Comparison of ENCODE assay signal across 14 mouse cellular contexts in genomic region chr1:85600794-85601193, GRCm38 (mm10). TPM values are rescaled to one million over a fixed set of nuclear protein-coding genes. Genes with fewer than 3 reads are reported as not detected.
DNase-seq lines count a peak whose midpoint lies in the region; ATAC-seq and TF ChIP-seq lines count a peak whose summit lies in the region.
"Not testable (repeated sequence)": the region's sequence is repeated elsewhere in the genome, so short reads cannot be mapped to it uniquely, and the experiment has no call there.
"Had no signal": no experiment of that assay in that cellular context is flagged by ENCODE, and none has a peak within 500 bp of the region (broad histone marks: within the 10 kb centered on the region; RNA-seq: fewer than 3 reads in every experiment).

No protein-coding gene starts in this region.

- not testable (repeated sequence) for H3K27ac ChIP-seq in lung, postnatal 0 days (ENCODE audit: low read length)

- not testable (repeated sequence) for H3K36me3 ChIP-seq in lung, postnatal 0 days (ENCODE audit: insufficient read depth, low read length)

- not testable (repeated sequence) for H3K9ac ChIP-seq in lung, postnatal 0 days (replicated peaks; ENCODE audit: low read depth)

- H3K27me3 ChIP-seq in lung, postnatal 0 days (replicated peaks; ENCODE audit: insufficient read depth, low read length) = not testable (repeated sequence)

- WGBS in lung, postnatal 0 days = 55% methylated on average over 4 of the region's 4 CpGs

- ATAC-seq in lung, postnatal 0 days = not testable (repeated sequence)

- not testable (repeated sequence) for H3K9me3 ChIP-seq in lung, postnatal 0 days (ENCODE audit: low read length)

- not testable (repeated sequence) for H3K4me3 ChIP-seq in lung, postnatal 0 days (ENCODE audit: low read depth, low read length)

- intact Hi-C loops in heart, postnatal 10 days (cut with DNase I) = not testable (repeated sequence)

- TF ChIP-seq CTCF in lung, postnatal 0 days (IDR thresholded peaks at IDR 0.05) = not testable (repeated sequence)

- peak overlapping the region; percentile 36; the same call in 1 of the 2 replicates for H3K4me2 ChIP-seq in lung, postnatal 0 days (replicated peaks; ENCODE audit: low read depth, low read length)

- peak; percentile 68 to 71 for DNase-seq in B cell, adult 2 months
- peak; percentile 46 for DNase-seq in adrenal gland, adult 2 months
- DNase-seq in gastrocnemius, postnatal 25 days = peak; percentile 19
- DNase-seq in heart, postnatal 10 days = peak; percentile 26
- DNase-seq in kidney, postnatal 4 days = peak; percentile 3 to 14
- DNase-seq in lung, postnatal 0 days (ENCODE audit: low spot score) = peak; percentile 10
- peak; percentile 3 for DNase-seq in skeletal muscle tissue, adult 2 months (ENCODE audit: low read depth, low spot score)
- DNase-seq in thymus, postnatal 0 days (ENCODE audit: low spot score) = peak; percentile 31

- H3K4me1 ChIP-seq in lung, postnatal 0 days (ENCODE audit: insufficient read depth, low read depth, low read length) = not testable (repeated sequence)

- TF ChIP-seq EP300 in lung, postnatal 0 days (IDR thresholded peaks at IDR 0.05) = not testable (repeated sequence)

RNA-seq across cellular contexts. Expression of gene Sp140, which starts 0.6 kb away (rescaled TPM):
- 1 to 10 TPM; 2.2 to 6.0 TPM for total RNA-seq in adrenal gland, adult 2 months (2021)
- 0.93 and 2.5 TPM in 2 replicates for polyA plus RNA-seq in adrenal gland, adult 2 months (2012; rRNA removed)
- 1 to 10 TPM in 1 of 2 experiments, under 1 TPM in 1; 0.18 to 1.9 TPM for total RNA-seq in gastrocnemius, postnatal 25 days (2021)
- 1 to 10 TPM; 1.5 to 2.0 TPM for total RNA-seq in heart, postnatal 10 days (2021)
- 6.2 and 7.2 TPM in 2 replicates for polyA plus RNA-seq in lung, postnatal 0 days (2015; fragmentation: Nextera tagmentation; extraction: Ambion mirVana)
- polyA plus RNA-seq in thymus, postnatal 0 days (2015; fragmentation: Nextera tagmentation; extraction: Ambion mirVana) = 21.3 and 23.5 TPM in 2 replicates

RNA-seq across cellular contexts. Expression of gene Sp110, which starts 2.2 kb away (rescaled TPM):
- total RNA-seq in adrenal gland, adult 2 months (2021) = 1 to 10 TPM; 3.3 to 4.9 TPM
- polyA plus RNA-seq in adrenal gland, adult 2 months (2012; rRNA removed) = 3.1 and 3.5 TPM in 2 replicates
- total RNA-seq in gastrocnemius, postnatal 25 days (2021) = 1 to 10 TPM in 1 of 2 experiments, under 1 TPM in 1; 0.72 to 1.3 TPM
- 1 to 10 TPM; 3.1 to 3.8 TPM for total RNA-seq in heart, postnatal 10 days (2021)
- 5.8 and 7.2 TPM in 2 replicates for polyA plus RNA-seq in lung, postnatal 0 days (2015; fragmentation: Nextera tagmentation; extraction: Ambion mirVana)
- 105 and 138 TPM in 2 replicates for polyA plus RNA-seq in thymus, postnatal 0 days (2015; fragmentation: Nextera tagmentation; extraction: Ambion mirVana)

RNA-seq across cellular contexts. Expression of gene G530012D18Rik, which starts 25.3 kb away (rescaled TPM):
- not detected for total RNA-seq in adrenal gland, adult 2 months (2021)
- not detected in 2 replicates for polyA plus RNA-seq in adrenal gland, adult 2 months (2012; rRNA removed)
- total RNA-seq in gastrocnemius, postnatal 25 days (2021) = not detected
- total RNA-seq in heart, postnatal 10 days (2021) = not detected
- not detected in 2 replicates for polyA plus RNA-seq in lung, postnatal 0 days (2015; fragmentation: Nextera tagmentation; extraction: Ambion mirVana)
- polyA plus RNA-seq in thymus, postnatal 0 days (2015; fragmentation: Nextera tagmentation; extraction: Ambion mirVana) = not detected in 2 replicates
- total RNA-seq: left cerebral cortex, postnatal 14 days had no signal
- polyA plus RNA-seq: embryonic facial prominence, embryonic 13.5 days; forebrain, embryonic 12.5 days; lung, embryonic 15.5 days; midbrain, embryonic 16.5 days; neural tube, embryonic 15.5 days had no signal

RNA-seq across cellular contexts. Expression of gene Sp100, which starts 49.0 kb away (rescaled TPM):
- total RNA-seq in adrenal gland, adult 2 months (2021) = 10 to 100 TPM; 19.1 to 21.0 TPM
- 2.7 and 2.9 TPM in 2 replicates for polyA plus RNA-seq in adrenal gland, adult 2 months (2012; rRNA removed)
- 1 to 10 TPM; 4.6 to 4.9 TPM for total RNA-seq in gastrocnemius, postnatal 25 days (2021)
- 10 to 100 TPM in 1 of 2 experiments, 1 to 10 TPM in 1; 7.4 to 10.5 TPM for total RNA-seq in heart, postnatal 10 days (2021)
- polyA plus RNA-seq in lung, postnatal 0 days (2015; fragmentation: Nextera tagmentation; extraction: Ambion mirVana) = 10.2 TPM in 2 replicates
- polyA plus RNA-seq in thymus, postnatal 0 days (2015; fragmentation: Nextera tagmentation; extraction: Ambion mirVana) = 118 and 129 TPM in 2 replicates

Comparison
In these comparisons a context has a peak if more than half of its experiments do, and no peak if none do; other contexts are left out.
1. DNase-seq: peak in every context shown above with its lines; median percentile 70 in B cell, adult 2 months; 46 in adrenal gland, adult 2 months; 31 in thymus, postnatal 0 days; 26 in heart, postnatal 10 days; 19 in gastrocnemius, postnatal 25 days; 10 in lung, postnatal 0 days; 8 in kidney, postnatal 4 days; 3 in skeletal muscle tissue, adult 2 months.